9 mouse cellular contexts compared by ENCODE assay signal in genomic region chr7:14622556-14623542, GRCm38 (mm10). TPM values are rescaled to one million over a fixed set of nuclear protein-coding genes. Genes with fewer than 3 reads are reported as not detected.
DNase-seq lines count a peak whose midpoint lies in the region; ATAC-seq and TF ChIP-seq lines count a peak whose summit lies in the region.
"Not testable (repeated sequence)": the region's sequence is repeated elsewhere in the genome, so short reads cannot be mapped to it uniquely, and the experiment has no call there.
"Had no signal": no experiment of that assay in that cellular context is flagged by ENCODE, and none has a peak within 500 bp of the region (broad histone marks: within the 10 kb centered on the region; RNA-seq: fewer than 3 reads in every experiment).

No protein-coding gene starts in this region.

- H3K4me3 ChIP-seq in embryonic facial prominence, embryonic 10.5 days: peak overlapping the region; percentile 55
- peak overlapping the region; percentile 39 for H3K4me3 ChIP-seq in kidney, embryonic 14.5 days (ENCODE audit: low read length)
- peak overlapping the region; percentile 46 for H3K4me3 ChIP-seq in liver, embryonic 12.5 days
- peak overlapping the region; percentile 45 for H3K4me3 ChIP-seq in olfactory bulb, adult 2 months (ENCODE audit: insufficient read depth, low read depth, low read length)

- peaks cover 28% of the 10 kb centered on the region for H3K9me3 ChIP-seq in embryonic facial prominence, embryonic 10.5 days
- not testable (repeated sequence) for H3K9me3 ChIP-seq in kidney, embryonic 14.5 days (ENCODE audit: control insufficient read depth, low read length); liver, embryonic 12.5 days (replicated peaks)

- 4% methylated on average over 118 of the region's 132 CpGs for WGBS in embryonic facial prominence, embryonic 10.5 days
- 5% methylated on average over 64 of the region's 132 CpGs for WGBS in kidney, embryonic 14.5 days
- 3% methylated on average over 60 of the region's 132 CpGs for WGBS in liver, embryonic 12.5 days (ENCODE audit: insufficient replicate concordance)
- 11% methylated on average over 107 of the region's 132 CpGs for WGBS in olfactory bulb, adult 2 months

- H3K27me3 ChIP-seq in embryonic facial prominence, embryonic 10.5 days (replicated peaks; ENCODE audit: low read depth, poor library complexity, severe bottlenecking): peaks cover 41% of the 10 kb centered on the region
- H3K27me3 ChIP-seq in kidney, embryonic 14.5 days (ENCODE audit: control insufficient read depth, insufficient read depth, low read length): not testable (repeated sequence)
- H3K27me3 ChIP-seq in liver, embryonic 12.5 days (replicated peaks): peaks cover 33% of the 10 kb centered on the region

- DNase-seq in R1 (ENCODE audit: low read depth, low spot score): peak; percentile 36
- DNase-seq in embryonic facial prominence, embryonic 10.5 days (ENCODE audit: low spot score): peak; percentile 41
- DNase-seq in gastrocnemius, postnatal 25 days: peak; percentile 9
- DNase-seq in heart, postnatal 4 days: peak; percentile 35

- H3K27ac ChIP-seq in embryonic facial prominence, embryonic 10.5 days (replicated peaks): peak overlapping the region; percentile 44; the same call in 1 of the 2 replicates
- not testable (repeated sequence) for H3K27ac ChIP-seq in kidney, embryonic 14.5 days (ENCODE audit: low read depth, low read length); liver, embryonic 12.5 days; olfactory bulb, adult 2 months (ENCODE audit: insufficient read depth, low read depth, low read length)

- not testable (repeated sequence) for TF ChIP-seq POLR2A in olfactory bulb, adult 2 months (IDR thresholded peaks at IDR 0.05; ENCODE audit: insufficient read depth, low read depth, low read length)

- H3K36me3 ChIP-seq in embryonic facial prominence, embryonic 10.5 days (replicated peaks): peaks cover 13% of the 10 kb centered on the region; the same call in 1 of the 2 replicates
- H3K36me3 ChIP-seq in kidney, embryonic 14.5 days (ENCODE audit: control insufficient read depth, insufficient read depth, low read length); liver, embryonic 12.5 days: not testable (repeated sequence)

- not testable (repeated sequence) for H3K4me1 ChIP-seq in embryonic facial prominence, embryonic 10.5 days; kidney, embryonic 14.5 days (ENCODE audit: control insufficient read depth, insufficient read depth, low read length); liver, embryonic 12.5 days; olfactory bulb, adult 2 months (ENCODE audit: control insufficient read depth, insufficient read depth, low read length)

- H3K9ac ChIP-seq in kidney, embryonic 14.5 days (ENCODE audit: low read depth, low read length): peak overlapping the region; percentile 58
- H3K9ac ChIP-seq in liver, embryonic 12.5 days: peak overlapping the region; percentile 44; the same call in 1 of the 2 replicates

- not testable (repeated sequence) for TF ChIP-seq CTCF in olfactory bulb, adult 2 months (IDR thresholded peaks at IDR 0.05; ENCODE audit: insufficient read depth, low read depth, low read length)

- H3K4me2 ChIP-seq in kidney, embryonic 14.5 days (replicated peaks; ENCODE audit: low read depth, low read length): peak overlapping the region; percentile 58
- peak overlapping the region; percentile 48 for H3K4me2 ChIP-seq in liver, embryonic 12.5 days

- peak; percentile 95 for ATAC-seq in kidney, embryonic 14.5 days (ENCODE audit: low FRiP score, low TSS enrichment)
- peak; percentile 76 for ATAC-seq in liver, embryonic 12.5 days
- ATAC-seq in megakaryocyte-erythroid progenitor cell, adult 5-6 weeks (replicated peaks; ENCODE audit: low FRiP score, low TSS enrichment, poor library complexity, severe bottlenecking): peak; percentile 55; the same call in 1 of the 2 replicates

RNA-seq across cellular contexts. Expression of gene Obox7, which starts 36.4 kb away (rescaled TPM):
- not detected in 2 replicates for polyA plus RNA-seq in embryonic facial prominence, embryonic 10.5 days (2016; fragmentation: Nextera tagmentation; extraction: Ambion mirVana)
- not detected for total RNA-seq in gastrocnemius, postnatal 25 days (2021)
- total RNA-seq in heart, postnatal 4 days (2021): not detected
- not detected in 2 replicates for polyA plus RNA-seq in kidney, embryonic 14.5 days (2014; fragmentation: Nextera tagmentation; extraction: Ambion mirVana)
- polyA plus RNA-seq in liver, embryonic 12.5 days (2016; fragmentation: Nextera tagmentation; extraction: Ambion mirVana): not detected in 2 replicates
- total RNA-seq in megakaryocyte-erythroid progenitor cell, adult 5-6 weeks (2014; fragmentation: Nextera tagmentation): not detected in 2 replicates
- not detected in 2 replicates for total RNA-seq in megakaryocyte-erythroid progenitor cell, adult 5-6 weeks (2017)
- polyA plus RNA-seq in olfactory bulb, adult 2 months (2012; ENCODE audit: insufficient read depth, insufficient read length, low replicate concordance, missing spikeins): not detected in 2 replicates
- polyA plus RNA-seq: C2C12 had no signal

RNA-seq across cellular contexts. Expression of gene Vmn1r90, which starts 59.5 kb away (rescaled TPM):
- polyA plus RNA-seq in embryonic facial prominence, embryonic 10.5 days (2016; fragmentation: Nextera tagmentation; extraction: Ambion mirVana): 0.09 and 0.13 TPM in 2 replicates
- total RNA-seq in gastrocnemius, postnatal 25 days (2021): under 1 TPM in 1 of 2 experiments, not detected in 1; 0.11 TPM
- under 1 TPM; 0.23 to 0.26 TPM for total RNA-seq in heart, postnatal 4 days (2021)
- 0.24 and 0.34 TPM in 2 replicates for polyA plus RNA-seq in kidney, embryonic 14.5 days (2014; fragmentation: Nextera tagmentation; extraction: Ambion mirVana)
- polyA plus RNA-seq in liver, embryonic 12.5 days (2016; fragmentation: Nextera tagmentation; extraction: Ambion mirVana): 0.04 and 0.07 TPM in 2 replicates
- not detected in 2 replicates for total RNA-seq in megakaryocyte-erythroid progenitor cell, adult 5-6 weeks (2014; fragmentation: Nextera tagmentation)
- not detected in 2 replicates for total RNA-seq in megakaryocyte-erythroid progenitor cell, adult 5-6 weeks (2017)
- polyA plus RNA-seq in olfactory bulb, adult 2 months (2012; ENCODE audit: insufficient read depth, insufficient read length, low replicate concordance, missing spikeins): not detected in 2 replicates
- polyA plus RNA-seq: C2C12 had no signal
